Mouse (Mus musculus): ENCODE measurements around the gene Unc45a.
A peak's percentile ranks its signal among the peaks of the same experiment; 100 is the strongest.

Gene Unc45a

DNA sequence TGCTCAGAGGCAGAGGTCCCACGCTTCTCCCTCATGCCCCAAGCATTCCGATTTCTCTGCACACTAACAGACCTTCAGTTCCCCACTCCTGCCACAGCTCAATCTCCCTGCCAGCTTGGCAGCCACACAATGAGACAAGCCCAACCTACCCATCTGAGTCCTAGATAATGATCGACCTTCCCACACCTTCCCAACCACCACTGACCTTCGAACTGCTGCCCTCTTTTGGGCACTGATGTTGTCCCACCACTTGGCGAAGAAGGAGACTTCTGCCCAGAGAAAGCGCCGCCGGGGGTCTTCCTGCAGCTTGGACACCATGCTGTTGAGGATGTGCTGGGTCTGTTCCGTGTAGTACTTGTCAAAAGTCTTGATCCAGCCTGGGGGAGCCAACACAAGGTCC is 27.2 kb upstream of the Unc45a start:
- no peak for DNase-seq (ENCODE audit: low spot score)

DNA sequence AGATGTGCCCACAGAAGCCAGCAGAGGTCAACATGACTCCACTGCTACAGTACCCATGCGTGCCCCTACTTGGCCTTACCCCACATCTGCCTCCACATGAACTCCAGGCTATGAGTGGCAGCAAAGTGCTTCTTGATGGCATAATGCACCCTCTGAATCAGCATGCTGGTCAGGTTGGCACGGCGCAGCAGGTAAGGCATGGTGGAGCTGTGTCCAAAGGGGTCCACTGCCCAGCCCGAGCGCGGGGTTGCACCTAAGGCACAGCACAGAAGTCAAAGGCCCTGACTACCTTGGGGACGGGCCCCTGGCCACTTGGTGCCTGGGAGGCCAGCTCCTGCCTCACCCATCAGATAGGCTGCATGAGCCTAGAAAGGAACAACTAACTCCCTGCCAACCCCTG is 26.4 kb upstream of the Unc45a start:
- no peak for DNase-seq (ENCODE audit: low spot score)

DNA sequence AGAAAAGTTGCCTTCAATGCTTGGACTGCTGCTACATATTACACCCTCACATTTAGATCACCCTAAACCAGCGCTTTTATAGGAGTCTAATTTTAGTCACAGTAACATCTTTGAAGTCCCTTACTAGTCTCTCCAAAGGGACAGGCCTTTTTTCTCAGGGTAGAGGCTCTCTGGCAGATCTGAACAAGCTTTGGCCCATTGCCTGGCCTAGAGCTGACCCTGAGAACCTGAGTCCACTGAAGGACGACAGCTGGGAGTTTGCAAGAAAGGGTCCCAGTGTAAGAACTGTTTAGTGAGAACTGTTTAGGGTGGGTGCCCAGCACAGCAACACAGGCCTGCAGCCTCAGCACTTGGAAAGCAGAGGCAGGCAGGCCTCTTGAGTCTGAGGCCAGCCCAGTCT is 25.0 kb upstream of the Unc45a start:
- DNase-seq (ENCODE audit: low spot score) = no peak

DNA sequence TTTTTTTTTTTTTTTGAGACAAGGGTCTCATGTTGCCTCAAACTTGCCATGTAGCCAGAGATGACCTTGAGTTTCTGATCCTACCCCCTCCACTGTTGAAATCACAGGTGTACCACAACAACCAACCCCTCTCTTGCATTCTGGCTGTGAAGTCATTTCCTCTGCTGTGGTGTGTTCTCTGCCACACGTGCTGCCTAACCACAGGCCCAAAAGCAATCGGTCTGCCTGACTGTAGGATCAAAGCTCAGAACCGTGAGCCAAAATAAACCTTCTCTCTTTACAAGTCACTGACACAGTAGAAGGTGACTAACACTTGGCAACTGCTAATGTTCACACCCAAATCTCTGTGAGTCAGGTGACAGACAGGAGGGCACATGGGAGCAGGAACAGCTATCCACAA is 19.6 kb upstream of the Unc45a start:
- DNase-seq (ENCODE audit: low spot score) = no peak

DNA sequence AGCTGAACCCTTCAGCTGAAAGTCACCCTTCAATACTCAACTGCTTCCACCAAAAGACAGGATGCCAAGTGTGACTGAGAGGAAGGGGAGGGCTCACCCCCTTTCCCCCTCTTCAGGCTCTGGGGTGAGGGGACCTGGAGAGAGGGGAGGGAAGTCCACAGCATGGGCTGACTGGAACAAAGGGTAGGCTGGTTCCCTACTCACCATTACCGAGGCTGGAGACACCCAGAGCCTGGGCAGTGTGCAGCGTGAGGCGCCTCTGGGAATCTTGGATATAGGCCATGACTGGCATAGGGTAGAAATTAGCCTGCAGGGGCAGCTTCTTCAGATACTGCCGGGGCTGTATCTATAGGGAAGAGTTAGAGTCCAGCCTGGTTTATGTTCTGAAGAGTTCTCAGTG is 17.2 kb upstream of the Unc45a start:
- no peak for DNase-seq (ENCODE audit: low spot score)

DNA sequence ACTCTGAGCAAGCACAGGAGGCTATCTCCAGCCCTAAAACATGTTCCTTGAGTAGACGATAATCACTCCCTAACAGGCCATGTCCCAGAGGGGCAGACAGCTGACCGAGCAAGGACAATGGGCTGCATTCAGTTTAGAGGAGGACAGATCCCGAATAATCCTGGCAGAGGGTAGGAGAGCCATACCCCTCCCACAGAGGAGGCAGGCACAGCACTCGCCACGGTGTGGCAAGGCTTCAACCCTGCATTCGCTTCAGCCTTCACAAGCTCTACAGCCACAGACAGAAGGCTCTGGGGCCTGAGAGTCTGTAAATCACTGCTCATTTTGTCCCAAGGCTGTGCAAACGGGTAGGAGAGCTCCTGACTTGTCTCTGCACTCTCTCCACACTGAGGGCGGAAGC is 16.4 kb upstream of the Unc45a start:
- DNase-seq (ENCODE audit: low spot score) = no peak

DNA sequence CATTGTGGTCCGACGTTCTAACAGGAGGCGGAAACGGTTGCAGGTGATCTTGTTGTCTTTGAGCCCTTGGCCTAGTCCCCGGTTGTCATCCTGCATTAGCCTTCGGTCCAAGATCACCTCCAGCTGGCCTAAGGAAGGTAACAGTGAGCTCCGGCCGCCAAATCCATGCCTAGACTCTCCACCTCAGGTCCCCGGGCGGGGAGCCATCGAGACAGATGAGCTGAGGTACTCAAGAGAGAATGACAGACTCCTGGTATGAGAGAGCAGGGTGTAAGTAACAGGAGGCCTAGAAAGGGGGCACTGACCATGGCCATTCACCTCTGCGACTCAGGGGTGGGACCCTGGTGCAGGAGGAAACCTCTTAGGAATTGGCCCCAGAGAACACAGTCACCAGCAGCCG is 15.5 kb upstream of the Unc45a start:
- DNase-seq (ENCODE audit: low spot score) = no peak

DNA sequence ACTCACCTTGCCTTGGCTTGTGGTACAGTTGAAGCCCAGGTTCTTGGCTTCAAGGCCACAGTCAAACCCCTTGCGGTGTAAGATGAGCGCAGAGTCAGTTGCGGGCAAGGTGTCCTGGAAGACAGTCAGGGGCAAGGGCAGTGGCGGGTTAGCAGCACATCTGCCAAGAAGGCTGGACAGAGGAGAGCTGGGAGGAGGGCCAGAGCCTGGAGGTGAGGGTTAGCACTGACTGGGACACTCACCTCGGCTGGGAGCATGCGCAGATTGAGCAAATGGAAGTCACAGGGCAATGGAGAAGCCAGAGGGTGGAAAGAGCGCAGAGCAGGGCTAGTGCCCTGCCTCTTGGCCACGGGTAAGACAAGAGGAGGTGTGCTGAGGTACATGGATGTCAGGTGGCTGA is 12.1 kb upstream of the Unc45a start:
- no peak for DNase-seq (ENCODE audit: low spot score)

DNA sequence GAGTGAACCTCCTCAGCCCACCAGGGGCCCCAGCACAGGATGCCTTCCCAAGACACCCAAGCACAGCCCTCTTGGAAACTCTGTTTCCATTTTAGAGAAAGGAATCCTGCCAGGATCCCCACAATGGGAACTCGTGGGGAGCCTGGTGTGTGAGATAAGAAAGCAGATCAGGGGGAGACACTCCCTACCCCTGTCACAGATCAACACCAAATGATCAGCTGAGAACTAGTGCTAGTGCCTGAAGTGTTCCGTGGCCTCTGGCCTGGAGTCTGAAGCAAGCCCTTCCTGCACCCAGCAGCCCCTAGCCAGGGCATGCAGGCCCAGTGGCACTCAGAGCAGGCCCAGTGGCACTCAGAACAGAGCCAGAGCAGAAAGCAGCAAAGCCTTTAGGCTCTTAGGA is 10.0 kb upstream of the Unc45a start:
- DNase-seq (ENCODE audit: low spot score) = no peak

DNA sequence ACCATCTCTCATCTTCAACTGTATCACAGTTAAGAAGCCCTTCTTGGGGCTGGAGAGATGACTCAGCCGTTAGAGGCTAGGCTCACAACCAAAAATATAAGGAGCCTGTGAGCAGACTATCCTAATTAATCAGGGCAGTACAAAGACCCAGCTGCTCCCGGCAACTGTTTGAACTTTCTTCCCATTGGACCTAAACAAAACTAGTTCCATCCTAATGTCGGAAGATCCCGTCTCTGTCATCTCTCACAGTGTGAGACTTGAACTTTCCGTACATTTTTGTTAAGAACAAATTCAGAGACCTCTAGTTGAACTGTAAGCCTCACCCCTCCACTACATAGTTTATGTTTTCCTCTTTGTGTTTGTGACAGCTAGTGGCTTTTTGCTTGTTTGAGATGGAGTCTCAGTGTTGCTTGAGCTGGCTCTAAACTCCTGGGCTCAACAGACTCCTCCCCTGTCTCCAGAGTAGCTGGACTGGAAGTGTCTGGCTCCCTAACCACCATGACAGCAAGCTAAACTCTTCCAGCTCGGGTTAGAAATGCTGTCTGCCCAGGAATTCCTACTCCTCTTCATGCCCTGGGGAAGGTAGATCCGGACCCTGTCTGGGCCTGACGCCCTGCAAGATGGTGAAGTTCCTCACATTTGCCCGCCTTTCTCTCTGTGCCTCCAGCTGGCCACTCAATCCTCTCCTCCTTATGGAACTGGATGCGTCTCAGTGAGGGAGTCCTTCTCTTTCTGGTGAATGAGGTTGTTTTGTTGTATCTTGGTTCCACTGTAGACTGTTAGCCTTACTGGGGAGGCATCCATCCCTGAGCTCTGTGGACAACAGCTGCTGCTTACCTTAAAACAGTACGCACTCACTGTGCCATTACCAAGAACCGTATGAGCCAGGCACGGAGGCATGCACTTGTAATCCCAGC is 7.1 kb upstream of the Unc45a start:
- DNase-seq (ENCODE audit: low spot score) = no peak

DNA sequence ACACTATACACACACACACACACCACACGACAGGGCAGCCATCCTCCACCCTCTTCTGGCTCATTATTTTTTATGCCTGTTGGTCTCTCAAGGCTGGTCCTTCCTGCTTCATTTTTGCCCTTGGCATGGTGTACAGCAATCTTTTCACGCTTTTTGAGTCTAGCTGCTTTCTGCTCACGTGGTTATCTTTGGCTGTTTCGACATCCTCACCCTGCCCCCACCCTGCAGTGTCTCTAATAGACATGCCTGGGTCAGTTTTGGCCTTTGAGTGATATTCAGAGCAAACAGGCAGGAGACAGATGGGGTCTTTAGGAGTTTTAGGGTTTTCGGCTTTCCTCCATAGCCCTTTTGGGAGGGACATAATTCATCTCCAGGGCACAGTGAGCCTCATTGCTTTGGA is 6.0 kb upstream of the Unc45a start:
- no peak for DNase-seq (ENCODE audit: low spot score)

DNA sequence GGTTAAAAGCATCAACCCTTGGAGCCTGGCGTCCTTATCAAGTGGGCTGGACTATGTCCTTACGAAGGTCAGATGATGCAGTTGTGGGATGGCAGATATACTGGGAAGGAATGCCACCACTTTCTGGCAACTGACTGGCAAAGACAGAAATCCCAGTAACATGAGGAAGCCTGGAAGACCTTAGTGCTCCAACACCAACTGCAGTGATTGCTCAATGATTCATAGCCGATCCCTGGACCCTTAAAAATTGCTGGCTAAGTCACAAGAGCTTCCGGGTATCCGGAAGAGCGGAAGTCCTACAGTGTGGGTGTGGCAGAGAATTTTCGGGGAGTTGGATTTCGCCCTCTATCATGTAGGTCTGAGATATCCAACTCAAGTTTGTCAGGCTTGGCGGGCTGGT is 5.4 kb upstream of the Unc45a start:
- DNase-seq (ENCODE audit: low spot score) = no peak

DNA sequence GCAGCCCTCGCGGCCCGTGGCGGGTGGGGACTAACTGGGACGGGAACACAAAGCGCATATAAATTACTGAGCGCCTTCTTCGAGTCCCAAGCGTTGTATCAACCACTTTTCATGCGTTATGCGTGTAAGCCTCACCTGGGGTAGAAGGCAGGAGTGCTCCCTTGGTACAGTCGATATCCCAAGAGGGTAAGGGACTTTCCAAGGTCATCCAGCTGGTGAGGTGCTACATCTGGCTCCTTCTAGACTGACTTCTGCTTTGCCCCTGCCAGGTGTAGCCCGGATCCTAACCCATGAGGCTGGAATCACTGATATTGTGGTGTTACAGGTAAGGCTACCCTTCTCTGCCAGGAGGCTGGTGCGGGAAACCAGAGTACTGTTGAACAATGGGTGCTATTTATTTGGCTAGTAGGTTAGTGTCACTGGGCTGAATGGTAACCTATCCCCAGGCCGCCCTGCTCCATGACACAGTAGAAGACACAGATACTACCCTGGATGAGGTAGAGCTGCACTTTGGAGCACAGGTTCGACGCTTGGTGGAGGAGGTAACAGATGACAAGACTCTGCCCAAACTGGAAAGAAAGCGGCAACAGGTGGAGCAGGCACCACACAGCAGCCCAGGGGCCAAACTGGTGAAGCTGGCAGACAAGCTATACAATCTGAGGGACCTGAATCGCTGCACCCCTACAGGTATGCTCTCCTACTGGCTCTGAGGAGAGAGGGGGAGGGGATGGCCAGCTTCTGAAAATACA is 2.6 kb upstream of the Unc45a start:
- no peak for DNase-seq (ENCODE audit: low spot score)

DNA sequence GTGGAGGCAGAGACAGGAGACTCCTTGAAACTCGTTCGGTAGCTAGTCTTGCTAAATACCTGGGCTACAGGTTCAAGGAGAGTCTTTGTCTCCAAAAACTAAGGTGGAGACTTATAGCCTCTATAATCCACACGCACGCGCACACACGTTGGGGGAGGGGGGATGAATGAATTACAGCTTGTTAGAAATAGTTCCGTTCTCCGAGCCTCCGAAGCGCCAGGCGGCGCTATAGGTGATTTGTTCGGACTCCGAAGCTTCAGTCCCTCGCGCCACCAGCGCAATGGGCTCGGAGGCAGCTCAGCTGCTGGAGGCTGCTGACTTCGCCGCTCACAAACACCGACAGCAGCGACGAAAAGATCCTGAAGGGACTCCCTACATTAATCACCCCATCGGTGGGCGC is 2.1 kb upstream of the Unc45a start, which contains the start of gene Hddc3:
Gene Hddc3 (plus strand): TSS at position 247 of the 400 bp plus-strand sequence.
- DNase-seq (ENCODE audit: low spot score) = peak; percentile 81

DNA sequence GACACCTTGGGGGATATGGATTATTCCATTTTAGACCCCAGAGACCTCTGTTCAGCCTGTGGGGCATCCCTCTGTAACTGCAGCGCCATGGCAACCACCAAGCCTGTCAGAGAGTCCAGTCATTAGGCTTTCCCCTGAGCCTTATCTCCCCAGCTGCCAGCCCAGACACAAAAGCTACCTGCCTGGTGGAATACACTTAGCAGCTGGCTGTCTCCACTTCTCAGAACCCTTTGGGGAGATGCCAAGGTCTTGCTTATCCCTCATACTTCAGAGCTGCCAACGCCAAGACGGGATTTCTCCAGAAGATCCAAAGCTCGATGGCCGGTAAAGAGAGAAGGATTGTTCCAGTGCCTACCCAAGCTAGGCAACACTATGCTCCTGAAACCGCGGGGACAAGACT is 988 bp upstream of the Unc45a start:
- no peak for DNase-seq (ENCODE audit: low spot score)

DNA sequence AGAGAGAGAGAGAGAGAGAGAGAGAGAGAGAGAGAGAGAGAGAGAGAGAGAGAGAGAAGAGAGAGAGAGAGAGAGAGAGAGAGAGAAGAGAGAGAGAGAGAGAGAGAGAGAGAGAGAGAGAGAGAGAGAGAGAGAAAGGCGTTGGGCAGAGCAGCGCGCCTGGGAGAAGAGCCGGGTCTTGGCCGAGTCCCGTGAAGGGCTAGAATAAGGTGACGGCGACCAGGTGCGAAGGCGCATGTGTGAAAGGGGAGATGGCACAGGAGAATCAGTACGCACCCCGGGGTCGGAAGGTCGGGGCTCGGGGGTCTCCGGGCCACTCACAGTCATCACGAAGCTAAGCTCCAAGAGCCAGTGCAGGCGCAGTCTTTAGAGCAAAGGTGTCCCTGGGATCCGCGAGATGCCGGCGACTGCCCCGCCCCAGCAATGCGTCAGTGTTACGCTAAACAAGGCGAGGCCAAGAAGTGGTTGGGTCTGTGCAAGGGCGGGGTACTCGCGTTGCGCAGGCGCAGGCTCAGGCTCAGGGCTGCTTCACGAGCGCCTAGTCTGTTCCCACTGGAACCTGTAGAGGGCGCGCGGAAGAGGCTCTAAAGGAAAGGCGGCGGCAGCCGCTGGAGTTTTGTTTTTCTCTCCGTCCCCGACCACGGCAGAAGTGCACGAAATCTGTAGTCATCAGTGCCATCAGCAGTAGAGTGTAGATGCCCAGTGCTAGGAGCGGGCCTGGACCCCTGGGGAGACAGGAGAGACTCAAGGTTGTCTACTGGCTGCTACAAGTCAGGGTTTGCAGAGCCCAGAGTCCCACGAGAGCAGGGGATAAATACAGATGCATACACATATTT is 794 bp downstream of the Unc45a start:
- DNase-seq (ENCODE audit: low spot score) = peak; percentile 94

DNA sequence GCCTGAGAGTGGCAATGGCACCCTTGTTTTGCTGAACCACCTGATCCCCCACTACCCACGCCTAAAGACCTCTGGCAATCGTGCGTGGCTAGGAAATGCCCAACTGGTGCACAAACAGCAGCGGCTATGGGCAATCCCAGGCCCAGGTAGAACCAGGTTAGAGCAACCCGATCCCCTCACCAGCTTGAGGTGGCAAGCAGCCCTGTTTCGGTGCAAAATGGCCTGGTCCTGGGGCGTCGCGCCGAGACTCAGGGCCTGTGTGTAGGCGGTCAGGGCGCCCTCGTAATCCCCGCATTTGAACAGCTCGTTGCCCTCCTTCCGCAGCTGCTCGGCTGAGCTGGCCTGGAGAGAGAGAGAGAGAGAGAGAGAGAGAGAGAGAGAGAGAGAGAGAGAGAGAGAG is 1.4 kb downstream of the Unc45a start:
- no peak for DNase-seq (ENCODE audit: low spot score)

DNA sequence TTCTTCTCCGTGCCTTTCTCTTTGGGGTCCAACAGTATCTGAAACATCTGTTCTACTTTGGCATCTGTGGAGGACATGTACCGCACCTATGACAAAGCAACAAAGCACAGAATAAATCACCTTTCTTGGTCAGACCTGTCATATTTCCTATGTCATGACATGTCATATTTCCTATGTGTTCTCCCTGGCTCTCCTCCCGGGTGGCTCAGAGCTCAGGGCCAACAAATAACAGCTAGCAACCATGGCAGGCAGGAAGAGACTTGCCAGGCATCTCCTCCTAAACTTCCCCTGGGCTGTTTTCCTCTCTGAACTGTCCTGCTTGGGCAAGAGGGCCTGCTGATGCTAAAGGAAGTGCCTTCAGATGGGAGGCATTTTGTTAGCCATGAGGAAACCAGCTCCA is 3.9 kb downstream of the Unc45a start:
- DNase-seq (ENCODE audit: low spot score) = no peak

DNA sequence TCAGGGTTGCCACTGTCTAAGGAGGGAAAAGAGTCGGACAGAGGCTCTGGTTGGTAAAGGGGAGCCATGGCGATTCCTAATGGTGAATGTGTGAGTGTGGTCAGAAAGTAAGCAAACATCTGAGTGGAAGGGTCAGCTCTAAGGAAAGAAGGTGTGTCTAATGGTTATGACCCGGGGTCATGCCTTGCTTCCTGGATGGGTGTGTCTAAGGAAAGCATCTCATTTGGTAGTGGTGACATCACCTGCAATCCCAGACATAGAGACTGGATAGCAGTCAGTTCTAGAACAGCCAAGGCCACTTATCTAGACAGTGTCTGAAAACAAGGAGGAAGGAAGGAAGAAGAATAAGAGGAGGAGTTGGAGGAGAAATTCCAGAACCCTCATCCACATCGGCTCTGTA is 6.0 kb downstream of the Unc45a start:
- DNase-seq (ENCODE audit: low spot score) = no peak

DNA sequence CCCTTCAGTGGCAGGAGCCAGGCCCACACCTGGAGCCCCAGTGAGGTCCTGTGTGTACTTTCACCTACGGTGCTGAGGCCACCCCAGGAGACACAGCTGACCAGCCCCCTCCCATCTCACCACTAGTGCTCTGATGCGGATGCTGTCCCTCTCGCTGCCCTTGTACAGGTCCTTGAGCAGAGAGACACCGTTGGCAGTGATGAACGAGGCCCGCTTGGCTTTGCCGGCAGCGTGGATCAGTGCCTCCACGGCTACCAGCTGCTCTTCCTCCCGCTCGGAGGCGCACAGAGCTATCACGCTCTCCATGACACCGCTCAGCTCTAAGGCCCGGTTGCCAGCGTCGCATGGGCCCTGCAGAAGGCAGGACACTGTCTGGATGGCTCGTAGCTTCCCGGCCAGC is 9.4 kb downstream of the Unc45a start:
- no peak for DNase-seq (ENCODE audit: low spot score)

DNA sequence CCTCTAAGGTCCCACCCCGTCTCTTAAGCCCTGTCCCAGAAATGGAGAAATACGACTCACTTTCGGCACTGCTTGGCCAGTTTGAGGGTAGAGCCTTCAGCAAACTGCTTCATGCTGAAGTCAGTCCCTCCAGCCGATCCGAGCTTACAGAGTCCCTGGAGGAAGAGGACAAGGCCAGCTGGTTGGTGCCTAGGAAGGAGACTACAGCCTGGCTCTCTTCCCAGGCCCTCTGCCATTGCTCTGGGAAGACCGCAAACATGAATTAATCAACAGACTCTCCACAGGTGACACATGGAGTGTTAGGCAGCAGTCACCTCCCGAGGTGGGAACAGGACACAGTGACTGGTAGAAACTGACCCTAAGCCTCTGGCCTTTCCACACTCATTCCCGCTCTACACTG is 10.5 kb downstream of the Unc45a start:
- no peak for DNase-seq (ENCODE audit: low spot score)

DNA sequence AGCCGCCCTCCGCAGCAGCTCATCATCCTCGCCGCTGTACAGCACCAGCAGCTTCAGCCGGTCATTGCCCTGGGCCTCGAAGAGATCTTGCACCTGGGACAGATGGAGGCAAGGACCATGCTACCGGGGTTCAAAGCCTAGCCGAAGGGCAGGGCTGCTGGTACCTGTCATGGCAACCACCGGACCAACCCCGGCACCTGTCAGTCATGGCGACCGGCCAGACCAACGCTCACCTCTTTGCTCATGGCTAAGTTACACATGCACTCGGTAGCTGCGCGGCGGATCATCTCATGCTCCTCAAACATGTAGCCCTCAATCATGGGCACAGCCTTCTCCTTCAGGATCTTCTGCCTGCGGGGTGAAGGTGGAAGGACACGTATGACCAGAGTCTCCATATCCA is 14.7 kb downstream of the Unc45a start:
- no peak for DNase-seq (ENCODE audit: low spot score)

Data from ovary, postnatal 10 days (tissue).